Comparison of ENCODE assay signal across 15 mouse cellular contexts in genomic region chr6:64274319-64275114, GRCm38 (mm10).
"Had no signal": no experiment of that assay in that cellular context is flagged by ENCODE, and none has a peak within 500 bp of the region (broad histone marks: within the 10 kb centered on the region; RNA-seq: fewer than 3 reads in every experiment).

No protein-coding gene starts in this region.

- H3K36me3 ChIP-seq: limb, embryonic 12.5 days; liver, embryonic 13.5 days; lung, embryonic 15.5 days; midbrain, embryonic 12.5 days had no signal

- H3K27me3 ChIP-seq: limb, embryonic 12.5 days; liver, embryonic 13.5 days; lung, embryonic 15.5 days; megakaryocyte, embryonic 14.5 days; midbrain, embryonic 12.5 days had no signal

- ATAC-seq: liver, postnatal 0 days; midbrain, embryonic 16.5 days had no signal

- H3K9ac ChIP-seq: limb, embryonic 12.5 days; liver, embryonic 13.5 days; liver, postnatal 0 days; lung, embryonic 15.5 days; midbrain, embryonic 12.5 days had no signal

- H3K4me1 ChIP-seq: limb, embryonic 12.5 days; liver, embryonic 13.5 days; lung, embryonic 15.5 days; megakaryocyte, embryonic 14.5 days; midbrain, embryonic 12.5 days had no signal

- DNase-seq: kidney, postnatal 25 days; liver; liver, embryonic 13.5 days; liver, postnatal 0 days; lung, postnatal 14 days; right cerebral cortex, postnatal 4 days; spleen, adult 18-20 months; thymus, adult 18-20 months; thymus, postnatal 25 days had no signal

- H3K4me2 ChIP-seq: limb, embryonic 12.5 days; liver, embryonic 13.5 days; lung, embryonic 15.5 days; midbrain, embryonic 12.5 days had no signal

- H3K9me3 ChIP-seq: limb, embryonic 12.5 days; liver, embryonic 13.5 days; lung, embryonic 15.5 days; midbrain, embryonic 12.5 days had no signal

- H3K4me3 ChIP-seq: limb, embryonic 12.5 days; liver, embryonic 13.5 days; lung, embryonic 15.5 days; megakaryocyte, embryonic 14.5 days; midbrain, embryonic 12.5 days had no signal

- H3K27ac ChIP-seq: limb, embryonic 12.5 days; liver, embryonic 13.5 days; lung, embryonic 15.5 days; macrophage; midbrain, embryonic 12.5 days had no signal
